Mouse (Mus musculus): Measurements from ENCODE around the gene Rspo1.

The Rspo1 gene

DNA sequence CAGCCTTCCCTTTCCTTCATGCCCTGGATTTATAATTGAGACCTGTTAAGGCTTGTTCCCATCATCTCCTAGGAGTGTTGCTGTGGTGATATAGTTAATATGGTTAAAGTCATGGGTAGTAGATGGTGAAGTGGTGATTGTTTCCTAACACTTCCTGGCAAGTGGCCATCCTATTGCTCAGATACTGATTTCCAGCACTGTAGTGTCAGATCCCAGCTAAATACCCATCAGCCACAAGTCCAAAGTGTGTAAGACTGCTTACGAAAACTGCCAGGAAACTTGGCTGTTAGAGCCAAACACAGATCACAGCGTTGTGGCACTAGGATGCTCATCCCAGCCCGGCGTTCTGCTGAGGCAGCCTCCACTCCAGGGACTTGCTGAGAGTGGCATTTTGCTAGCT lies 48.1 kb downstream of the Rspo1 start:
- DNase-seq (ENCODE audit: low spot score): no peak

GRCm38 (mm10) chr4:125044454-125044853 lies 58.2 kb downstream of the Rspo1 start:
- DNase-seq (ENCODE audit: low spot score): no peak

GRCm38 (mm10) chr4:125055385-125055784 lies 69.2 kb downstream of the Rspo1 start:
- no peak for DNase-seq (ENCODE audit: low spot score)

GRCm38 (mm10) chr4:125056476-125056875 lies 70.2 kb downstream of the Rspo1 start:
- no peak for DNase-seq (ENCODE audit: low spot score)

GRCm38 (mm10) chr4:125057273-125057672 lies 71.0 kb downstream of the Rspo1 start:
- no peak for DNase-seq (ENCODE audit: low spot score)

DNA sequence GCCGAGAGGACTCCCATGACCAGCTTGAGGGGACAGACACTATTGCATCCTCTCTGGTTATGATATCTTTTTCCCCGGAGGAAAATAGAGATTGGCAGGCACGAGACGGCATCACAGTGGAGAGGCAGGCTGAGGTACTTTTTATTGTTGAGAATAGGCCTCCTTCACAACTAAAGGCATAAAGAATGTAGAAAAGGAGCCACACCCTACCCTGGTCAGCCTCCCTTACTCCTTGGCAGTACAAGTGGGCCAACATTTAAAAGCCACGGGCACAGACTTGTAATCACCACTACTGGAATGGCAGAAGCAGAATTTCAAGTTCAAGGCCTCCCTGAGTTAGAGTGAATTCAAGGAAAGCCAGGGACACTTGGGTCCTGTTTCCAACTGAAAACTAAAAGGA lies 71.8 kb downstream of the Rspo1 start:
- DNase-seq (ENCODE audit: low spot score): no peak
